Mouse (Mus musculus): ENCODE results near the gene Ttll11.

Ttll11 gene

GRCm38 (mm10) chr2:35768538-35769238 is 211.0 kb downstream of the Ttll11 start:
- peak; percentile 73 to 86 for DNase-seq (ENCODE audit: low spot score in 2 of 2)

GRCm38 (mm10) chr2:35767834-35768537 is 211.7 kb downstream of the Ttll11 start:
- DNase-seq (ENCODE audit: low spot score in 2 of 2): peak; percentile 74 to 88

GRCm38 (mm10) chr2:35764328-35764727 is 215.4 kb downstream of the Ttll11 start:
- DNase-seq (ENCODE audit: low spot score in 2 of 2): no peak

- DNase-seq (ENCODE audit: low spot score in 2 of 2): no peak
Observed at GRCm38 (mm10) chr2:35763818-35764217, 215.9 kb downstream of the Ttll11 start.

GRCm38 (mm10) chr2:35761458-35761857 is 218.3 kb downstream of the Ttll11 start:
- DNase-seq (ENCODE audit: low spot score in 2 of 2): no peak

GRCm38 (mm10) chr2:35760867-35761266 is 218.8 kb downstream of the Ttll11 start:
- DNase-seq (ENCODE audit: low spot score in 2 of 2): no peak

- DNase-seq (ENCODE audit: low spot score in 2 of 2): no peak
Observed at GRCm38 (mm10) chr2:35760352-35760751, 219.4 kb downstream of the Ttll11 start.

- DNase-seq (ENCODE audit: low spot score in 2 of 2): no peak
Observed at GRCm38 (mm10) chr2:35756467-35756866, 223.2 kb downstream of the Ttll11 start.

GRCm38 (mm10) chr2:35751781-35752505 is 227.8 kb downstream of the Ttll11 start:
- no peak for DNase-seq (ENCODE audit: low spot score in 2 of 2)

- DNase-seq (ENCODE audit: low spot score in 2 of 2): no peak
Observed at GRCm38 (mm10) chr2:35750533-35751141, 229.1 kb downstream of the Ttll11 start.

- no peak for DNase-seq (ENCODE audit: low spot score in 2 of 2)
Observed at GRCm38 (mm10) chr2:35747371-35748035, 232.2 kb downstream of the Ttll11 start.

- DNase-seq (ENCODE audit: low spot score in 2 of 2): no peak
Observed at GRCm38 (mm10) chr2:35746638-35747037, 233.1 kb downstream of the Ttll11 start.

- no peak for DNase-seq (ENCODE audit: low spot score in 2 of 2)
Observed at GRCm38 (mm10) chr2:35745876-35746275, 233.8 kb downstream of the Ttll11 start.

- no peak for DNase-seq (ENCODE audit: low spot score in 2 of 2)
Observed at GRCm38 (mm10) chr2:35739669-35740254, 240.0 kb downstream of the Ttll11 start.

- DNase-seq (ENCODE audit: low spot score in 2 of 2): no peak
Observed at GRCm38 (mm10) chr2:35737467-35738027, 242.2 kb downstream of the Ttll11 start.

- DNase-seq (ENCODE audit: low spot score in 2 of 2): no peak
Observed at GRCm38 (mm10) chr2:35736061-35736460, 243.7 kb downstream of the Ttll11 start.

GRCm38 (mm10) chr2:35735001-35735400 is 244.7 kb downstream of the Ttll11 start:
- no peak for DNase-seq (ENCODE audit: low spot score in 2 of 2)

- DNase-seq (ENCODE audit: low spot score in 2 of 2): no peak
Observed at GRCm38 (mm10) chr2:35731671-35732449, 247.9 kb downstream of the Ttll11 start.

- DNase-seq (ENCODE audit: low spot score in 2 of 2): no peak
Observed at GRCm38 (mm10) chr2:35729077-35730065, 250.3 kb downstream of the Ttll11 start.

Measured in right cerebral cortex, postnatal 36 days (tissue).